Mouse (Mus musculus): ENCODE results near the gene Vezf1. TPM values are rescaled to one million over a fixed set of nuclear protein-coding genes. Genes with fewer than 3 reads are reported as not detected.

Gene Vezf1
- polyA plus RNA-seq, 1 experiment from 2014 or later: 26.8 TPM

DNA sequence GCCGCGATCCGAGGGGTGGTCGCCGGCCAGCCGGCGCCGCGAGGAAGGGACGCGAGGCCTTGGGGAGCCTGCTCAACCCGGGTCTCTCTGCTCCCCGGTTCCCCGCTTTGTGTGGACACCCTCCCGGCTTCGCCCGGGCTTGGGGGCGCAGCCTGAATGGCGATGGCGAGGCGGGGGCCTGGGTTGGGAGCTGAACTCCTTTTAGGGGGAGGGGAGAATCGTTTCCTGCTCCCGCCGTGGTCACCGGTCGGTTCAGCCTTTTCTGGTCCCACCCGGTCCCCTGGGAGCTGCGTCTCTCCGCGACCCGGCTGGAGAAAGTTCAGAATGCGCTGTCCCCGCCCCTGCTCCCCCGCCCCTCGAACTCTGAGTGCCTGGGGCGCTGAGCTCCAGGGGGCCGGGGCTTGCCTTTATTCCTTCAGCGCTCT is 31.5 kb downstream of the Vezf1 start:
- Histone ChIP-seq H3K27ac (ENCODE audit: low read length) (peak overlapping the region; percentile 90), H3K4me1 (ENCODE audit: insufficient read depth, low read depth, low read length) (peaks cover 9% of the 10 kb centered on the region; the same call in 1 of the 2 replicates), H3K4me3 (ENCODE audit: low read depth, low read length) (peak overlapping the region; percentile 77), H3K4me2 (replicated peaks; ENCODE audit: low read depth, low read length) (peak overlapping the region; percentile 96), H3K36me3 (ENCODE audit: insufficient read depth, low read length) (no peaks in the 10 kb centered on the region), H3K9me3 (ENCODE audit: low read length) (no peaks in the 10 kb centered on the region), H3K27me3 (replicated peaks; ENCODE audit: insufficient read depth, low read length) (no peaks in the 10 kb centered on the region), H3K9ac (replicated peaks; ENCODE audit: low read depth) (peak overlapping the region; percentile 84)
- WGBS: 4% methylated on average over 26 of the region's 38 CpGs
- ATAC-seq: peak; percentile 64
- DNase-seq (ENCODE audit: low spot score): peak; percentile 77
- no peak for TF ChIP-seq CTCF (IDR thresholded peaks at IDR 0.05)
- TF ChIP-seq EP300 (IDR thresholded peaks at IDR 0.05): no peak

GRCm38 (mm10) chr11:88100170-88100569 is 32.1 kb downstream of the Vezf1 start:
- Histone ChIP-seq H3K9ac (replicated peaks; ENCODE audit: low read depth) (no peak overlapping the region), H3K4me1 (ENCODE audit: insufficient read depth, low read depth, low read length) (peaks cover 9% of the 10 kb centered on the region; the same call in 1 of the 2 replicates), H3K36me3 (ENCODE audit: insufficient read depth, low read length) (no peaks in the 10 kb centered on the region), H3K9me3 (ENCODE audit: low read length) (no peaks in the 10 kb centered on the region), H3K4me3 (ENCODE audit: low read depth, low read length) (no peak overlapping the region; the same call in 1 of the 2 replicates), H3K27ac (ENCODE audit: low read length) (no peak overlapping the region), H3K27me3 (replicated peaks; ENCODE audit: insufficient read depth, low read length) (no peaks in the 10 kb centered on the region), H3K4me2 (replicated peaks; ENCODE audit: low read depth, low read length) (peak overlapping the region; percentile 96; the same call in 1 of the 2 replicates)
- TF ChIP-seq CTCF (IDR thresholded peaks at IDR 0.05) (no peak), EP300 (IDR thresholded peaks at IDR 0.05) (no peak)
- ATAC-seq: no peak
- WGBS: 34% methylated on average over 4 of the region's 4 CpGs
- no peak for DNase-seq (ENCODE audit: low spot score)

- WGBS: 45% methylated on average over 19 of the region's 19 CpGs
- peak; percentile 58 for DNase-seq (ENCODE audit: low spot score)
- H3K36me3 ChIP-seq (ENCODE audit: insufficient read depth, low read length): no peaks in the 10 kb centered on the region
- no peaks in the 10 kb centered on the region for H3K9me3 ChIP-seq (ENCODE audit: low read length)
- no peak for ATAC-seq
- no peaks in the 10 kb centered on the region for H3K27me3 ChIP-seq (replicated peaks; ENCODE audit: insufficient read depth, low read length)
- no peak overlapping the region for H3K27ac ChIP-seq (ENCODE audit: low read length)
- peaks cover 6% of the 10 kb centered on the region; the same call in 1 of the 2 replicates for H3K4me1 ChIP-seq (ENCODE audit: insufficient read depth, low read depth, low read length)
- no peak overlapping the region for H3K4me3 ChIP-seq (ENCODE audit: low read depth, low read length)
- H3K9ac ChIP-seq (replicated peaks; ENCODE audit: low read depth): no peak overlapping the region
- no peak for TF ChIP-seq EP300 (IDR thresholded peaks at IDR 0.05)
- TF ChIP-seq CTCF (IDR thresholded peaks at IDR 0.05): no peak
- H3K4me2 ChIP-seq (replicated peaks; ENCODE audit: low read depth, low read length): no peak overlapping the region
Observed at GRCm38 (mm10) chr11:88103214-88103941, 35.3 kb downstream of the Vezf1 start.

DNA sequence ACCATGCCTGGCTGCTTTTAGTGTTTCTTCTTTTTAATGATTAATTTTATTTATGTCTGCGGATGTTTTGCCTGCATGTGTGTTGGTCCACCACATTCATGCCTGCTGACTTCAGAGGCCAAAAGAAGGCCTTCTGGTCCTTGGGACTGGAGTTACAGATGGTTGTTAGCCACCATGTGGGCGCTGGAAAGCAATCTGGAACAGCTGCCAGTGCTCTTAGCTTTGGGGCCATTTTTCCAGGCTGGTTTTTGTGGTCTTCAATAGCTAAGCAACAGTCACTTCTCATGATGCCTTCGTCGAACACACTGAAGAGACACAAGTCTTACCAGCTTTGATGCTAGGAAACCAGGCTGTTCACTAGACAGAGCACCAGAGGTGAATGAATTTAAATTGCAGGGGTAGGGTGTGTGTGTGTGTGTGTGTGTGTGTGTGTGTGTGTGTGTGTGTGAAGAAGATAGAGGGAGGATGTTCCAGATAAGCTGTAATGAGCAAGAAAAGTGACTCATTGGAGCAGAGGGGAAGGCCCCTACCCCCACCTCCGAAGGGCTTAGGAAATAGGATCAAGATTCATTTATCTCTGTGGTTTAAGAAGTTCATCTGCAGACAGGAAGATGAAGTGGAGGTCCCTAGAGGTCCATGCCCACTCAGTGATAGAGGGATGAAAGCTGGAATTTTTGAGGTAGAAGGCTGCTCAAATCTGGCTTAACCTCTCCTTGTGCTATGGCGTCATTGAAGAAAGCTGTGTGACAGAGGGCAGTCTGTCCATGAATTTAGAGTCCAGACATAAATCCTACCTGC is 37.6 kb downstream of the Vezf1 start:
- H3K27me3 ChIP-seq (replicated peaks; ENCODE audit: insufficient read depth, low read length): no peaks in the 10 kb centered on the region
- WGBS: 66% methylated on average over 6 of the region's 6 CpGs
- no peaks in the 10 kb centered on the region for H3K36me3 ChIP-seq (ENCODE audit: insufficient read depth, low read length)

GRCm38 (mm10) chr11:88106292-88106554 is 38.1 kb downstream of the Vezf1 start:
- DNase-seq (ENCODE audit: low spot score): peak; percentile 31
- no peak overlapping the region for H3K4me2 ChIP-seq (replicated peaks; ENCODE audit: low read depth, low read length)
- no peaks in the 10 kb centered on the region for H3K9me3 ChIP-seq (ENCODE audit: low read length)
- H3K4me3 ChIP-seq (ENCODE audit: low read depth, low read length): no peak overlapping the region
- WGBS: 37% methylated on average over 8 of the region's 8 CpGs
- TF ChIP-seq CTCF (IDR thresholded peaks at IDR 0.05) (no peak), EP300 (IDR thresholded peaks at IDR 0.05) (no peak)
- no peak for ATAC-seq
- no peak overlapping the region for H3K27ac ChIP-seq (ENCODE audit: low read length)
- no peaks in the 10 kb centered on the region for H3K4me1 ChIP-seq (ENCODE audit: insufficient read depth, low read depth, low read length)
- H3K9ac ChIP-seq (replicated peaks; ENCODE audit: low read depth): no peak overlapping the region
- no peaks in the 10 kb centered on the region for H3K36me3 ChIP-seq (ENCODE audit: insufficient read depth, low read length)
- no peaks in the 10 kb centered on the region for H3K27me3 ChIP-seq (replicated peaks; ENCODE audit: insufficient read depth, low read length)

More for the DNA sequence above, 37.6 kb downstream of the Vezf1 start:
- no peak overlapping the region for H3K9ac ChIP-seq (replicated peaks; ENCODE audit: low read depth)
- no peaks in the 10 kb centered on the region for H3K4me1 ChIP-seq (ENCODE audit: insufficient read depth, low read depth, low read length)
- no peaks in the 10 kb centered on the region for H3K9me3 ChIP-seq (ENCODE audit: low read length)
- no peak for DNase-seq (ENCODE audit: low spot score)
- H3K27ac ChIP-seq (ENCODE audit: low read length): no peak overlapping the region
- ATAC-seq: no peak
- H3K4me3 ChIP-seq (ENCODE audit: low read depth, low read length): no peak overlapping the region
- no peak overlapping the region for H3K4me2 ChIP-seq (replicated peaks; ENCODE audit: low read depth, low read length)
- TF ChIP-seq EP300 (IDR thresholded peaks at IDR 0.05) (no peak), CTCF (IDR thresholded peaks at IDR 0.05) (no peak)

- H3K4me1 ChIP-seq (ENCODE audit: insufficient read depth, low read depth, low read length): no peaks in the 10 kb centered on the region
- no peak for DNase-seq (ENCODE audit: low spot score)
- no peaks in the 10 kb centered on the region for H3K9me3 ChIP-seq (ENCODE audit: low read length)
- H3K36me3 ChIP-seq (ENCODE audit: insufficient read depth, low read length): no peaks in the 10 kb centered on the region
- no peak overlapping the region for H3K9ac ChIP-seq (replicated peaks; ENCODE audit: low read depth)
- H3K27me3 ChIP-seq (replicated peaks; ENCODE audit: insufficient read depth, low read length): no peaks in the 10 kb centered on the region
- H3K27ac ChIP-seq (ENCODE audit: low read length): no peak overlapping the region
- no peak for ATAC-seq
- no peak for TF ChIP-seq CTCF (IDR thresholded peaks at IDR 0.05)
- TF ChIP-seq EP300 (IDR thresholded peaks at IDR 0.05): no peak
- H3K4me2 ChIP-seq (replicated peaks; ENCODE audit: low read depth, low read length): no peak overlapping the region
- WGBS: 30% methylated on average over 4 of the region's 4 CpGs
- H3K4me3 ChIP-seq (ENCODE audit: low read depth, low read length): no peak overlapping the region
Observed at GRCm38 (mm10) chr11:88107365-88107764, 39.3 kb downstream of the Vezf1 start.

Measured in lung, postnatal 0 days (tissue).